Mouse (Mus musculus): ENCODE measurements around the gene Abhd6. TPM values are rescaled to one million over a fixed set of nuclear protein-coding genes. Genes with fewer than 3 reads are reported as not detected.
A peak's percentile ranks its signal among the peaks of the same experiment; 100 is the strongest.

The Abhd6 gene
- polyA plus RNA-seq, 1 experiment from 2014 or later = 26.9 TPM

DNA sequence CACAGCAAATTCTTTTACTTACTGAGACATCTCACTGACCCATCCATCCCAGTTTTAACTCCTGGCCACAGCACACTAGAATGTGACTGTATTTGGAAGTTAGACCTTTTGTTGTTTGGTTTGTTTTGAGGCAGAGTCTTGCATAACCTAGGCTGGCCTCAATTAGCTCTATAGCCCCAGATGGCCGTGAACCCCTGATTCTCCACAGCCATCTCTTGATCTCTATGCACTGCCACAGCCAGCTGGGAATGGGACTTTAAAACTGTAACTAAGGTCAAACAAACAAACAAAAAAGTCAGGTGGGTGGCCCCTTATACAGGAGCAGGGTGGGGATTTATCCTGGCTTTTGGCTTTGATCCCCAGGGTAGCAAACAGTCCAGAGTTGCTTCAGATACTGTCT lies 28.1 kb upstream of the Abhd6 start:
- TF ChIP-seq CTCF (IDR thresholded peaks at IDR 0.05) = no peak
- POLR2A ChIA-PET = no interaction called here
- ATAC-seq (no peak), DNase-seq (ENCODE audit: low read depth, low spot score) (no peak)
- no peaks in the 10 kb centered on the region for H3K27me3 ChIP-seq
- CTCF ChIA-PET = no interaction called here
- in situ Hi-C loops (cut with MboI; ENCODE audit: low pct_unique_long_range_greater_than_20kb) = no loop called here

DNA sequence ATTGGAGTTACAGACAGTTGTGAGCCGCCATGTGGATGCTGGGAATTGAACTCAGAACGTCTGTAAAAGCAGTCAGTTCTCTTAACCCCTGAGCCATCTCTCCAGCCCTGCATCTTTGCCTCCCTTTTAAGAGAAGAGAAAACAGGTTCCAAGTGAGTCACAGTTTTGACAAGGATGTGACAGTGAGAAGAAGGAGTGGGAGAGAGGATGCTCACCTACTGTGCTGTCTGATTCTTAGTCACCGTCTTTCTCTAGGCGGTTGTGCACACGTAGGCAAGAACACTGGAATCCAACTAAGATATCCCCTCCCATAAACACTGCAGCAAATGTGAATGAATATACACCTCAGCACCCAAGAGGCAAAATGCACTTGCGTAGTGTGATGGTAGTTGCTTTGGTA lies 27.5 kb upstream of the Abhd6 start:
- no peaks in the 10 kb centered on the region for H3K27me3 ChIP-seq
- ChIA-PET CTCF (interaction anchor here (1.6 kb wide), 1 partner anchor 22 kb away, joined by 3 read pairs; no protein-coding TSS in a partner anchor), POLR2A (no interaction called here)
- ATAC-seq (no peak), DNase-seq (ENCODE audit: low read depth, low spot score) (no peak)
- in situ Hi-C loops (cut with MboI; ENCODE audit: low pct_unique_long_range_greater_than_20kb) = no loop called here
- no peak for TF ChIP-seq CTCF (IDR thresholded peaks at IDR 0.05)

DNA sequence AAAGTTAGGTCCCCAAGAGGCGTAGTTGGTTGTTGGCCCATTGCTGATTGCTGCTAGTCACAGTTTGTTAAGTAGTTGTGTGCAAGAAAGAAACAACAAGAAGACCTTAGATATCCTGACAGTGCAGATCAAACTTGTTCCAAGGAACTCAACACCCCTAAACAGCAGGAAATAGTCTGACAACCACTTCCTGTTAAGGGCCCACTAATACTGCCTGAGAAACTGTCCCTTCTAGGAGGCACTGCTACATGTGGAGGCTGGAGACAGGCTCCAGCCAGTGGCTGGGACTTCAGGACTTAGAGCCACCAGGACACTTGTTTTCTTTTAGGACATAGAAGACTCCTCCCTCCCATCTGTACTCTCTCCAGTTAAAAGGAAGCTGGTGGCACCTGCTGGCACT lies 25.2 kb upstream of the Abhd6 start:
- ATAC-seq (no peak), DNase-seq (ENCODE audit: low read depth, low spot score) (no peak)
- TF ChIP-seq CTCF (IDR thresholded peaks at IDR 0.05) = no peak
- ChIA-PET POLR2A (no interaction called here), CTCF (interaction anchor here (1.2 kb wide), 1 partner anchor 13 kb away, joined by 5 read pairs; no protein-coding TSS in a partner anchor)
- in situ Hi-C loops (cut with MboI; ENCODE audit: low pct_unique_long_range_greater_than_20kb) = no loop called here
- H3K27me3 ChIP-seq = no peaks in the 10 kb centered on the region

DNA sequence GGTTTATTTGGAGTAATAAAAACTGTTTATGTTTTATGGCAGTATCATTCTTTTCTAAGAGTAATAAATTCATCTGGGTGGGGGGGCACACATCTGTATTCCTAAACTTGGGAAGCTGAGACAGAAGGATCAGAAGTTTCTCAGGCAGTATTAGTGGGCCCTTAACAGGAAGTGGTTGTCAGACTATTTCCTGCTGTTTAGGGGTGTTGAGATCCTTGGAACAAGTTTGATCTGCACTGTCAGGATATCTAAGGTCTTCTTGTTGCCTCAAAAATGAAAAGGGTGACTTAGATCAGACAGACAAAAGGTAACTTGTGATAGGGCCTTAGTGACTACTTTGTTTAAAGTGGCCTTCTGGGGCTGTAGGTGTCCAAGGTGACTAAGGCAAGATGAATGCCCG lies 24.5 kb upstream of the Abhd6 start:
- TF ChIP-seq CTCF (IDR thresholded peaks at IDR 0.05) = no peak
- DNase-seq (ENCODE audit: low read depth, low spot score) = no peak
- POLR2A ChIA-PET = no interaction called here
- H3K27me3 ChIP-seq = no peaks in the 10 kb centered on the region
- in situ Hi-C loops (cut with MboI; ENCODE audit: low pct_unique_long_range_greater_than_20kb) = no loop called here
- CTCF ChIA-PET = no interaction called here
- no peak for ATAC-seq

DNA sequence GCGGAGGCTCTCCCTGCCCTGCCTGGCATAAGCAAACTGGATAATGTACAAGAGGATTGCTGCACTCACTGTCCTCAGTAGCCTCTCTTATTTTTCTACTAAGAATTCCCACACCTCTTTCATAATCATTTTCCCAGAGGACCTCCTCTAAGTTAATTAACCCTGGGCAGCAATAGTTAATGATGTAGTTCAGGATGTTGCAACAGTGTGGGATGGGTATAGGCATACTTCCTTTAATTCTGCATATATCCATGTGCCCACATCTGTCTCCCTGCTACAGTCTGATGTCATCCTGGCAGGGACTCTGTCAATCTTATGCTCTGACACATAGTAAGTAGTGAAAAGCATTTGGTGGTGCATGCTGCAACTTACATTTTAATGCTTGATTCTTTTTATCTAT lies 21.5 kb upstream of the Abhd6 start:
- ATAC-seq (peak; percentile 31), DNase-seq (ENCODE audit: low read depth, low spot score) (no peak)
- in situ Hi-C loops (cut with MboI; ENCODE audit: low pct_unique_long_range_greater_than_20kb) = no loop called here
- no peak for TF ChIP-seq CTCF (IDR thresholded peaks at IDR 0.05)
- H3K27me3 ChIP-seq = no peaks in the 10 kb centered on the region
- POLR2A ChIA-PET = no interaction called here
- CTCF ChIA-PET = interaction anchor here (1.5 to 4.7 kb wide), 2 partner anchors 12 to 18 kb away, joined by 3 to 18 read pairs; partner anchors contain the start of gene Dnase1l3

DNA sequence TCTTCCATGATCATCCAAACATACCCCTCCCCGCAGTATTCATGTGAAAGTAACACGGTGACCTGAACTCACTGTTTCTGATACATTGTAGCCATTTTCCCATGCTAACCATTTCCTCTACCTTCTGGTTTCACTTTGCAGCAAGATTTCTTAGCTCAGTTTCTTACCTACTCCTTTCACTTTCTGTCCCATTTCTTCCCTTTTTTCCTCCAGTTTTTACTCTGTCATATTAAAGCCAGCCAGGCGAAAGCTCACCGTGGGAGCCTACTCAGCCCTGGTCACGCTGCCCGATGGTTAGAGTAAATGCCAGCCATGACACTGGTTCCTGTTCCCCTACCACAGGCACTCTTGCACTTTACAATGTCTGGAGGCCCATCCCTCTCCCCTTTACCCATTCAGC lies 15.8 kb upstream of the Abhd6 start:
- CTCF ChIA-PET = interaction anchor here (1.2 to 2.7 kb wide), 2 partner anchors 10 to 14 kb away, joined by 3 to 12 read pairs; no protein-coding TSS in a partner anchor
- no peak for ATAC-seq
- no peak for TF ChIP-seq CTCF (IDR thresholded peaks at IDR 0.05)
- POLR2A ChIA-PET = no interaction called here
- no peaks in the 10 kb centered on the region for H3K27me3 ChIP-seq
- no peak for DNase-seq (ENCODE audit: low read depth, low spot score)
- in situ Hi-C loops (cut with MboI; ENCODE audit: low pct_unique_long_range_greater_than_20kb) = no loop called here

DNA sequence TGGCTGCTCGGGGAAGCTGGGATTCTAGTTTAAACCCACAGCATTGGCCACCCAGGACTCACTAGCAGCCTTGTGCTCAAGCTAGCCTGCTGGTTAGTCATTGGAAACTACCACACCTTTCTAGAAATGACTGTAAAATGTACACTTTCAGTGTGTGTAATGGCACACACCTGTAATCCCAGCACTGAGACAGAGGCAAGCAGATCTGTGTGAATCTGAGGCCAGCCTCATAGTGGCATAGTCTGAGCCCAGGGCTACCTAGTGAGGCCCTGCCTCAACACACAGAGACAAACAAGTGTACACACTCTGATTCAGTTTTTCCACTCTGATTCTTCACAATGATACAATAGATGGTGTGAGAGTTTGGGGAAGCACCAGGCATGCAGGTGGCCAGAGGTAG lies 13.3 kb upstream of the Abhd6 start:
- in situ Hi-C loops (cut with MboI; ENCODE audit: low pct_unique_long_range_greater_than_20kb) = no loop called here
- TF ChIP-seq CTCF (IDR thresholded peaks at IDR 0.05) = no peak

DNA sequence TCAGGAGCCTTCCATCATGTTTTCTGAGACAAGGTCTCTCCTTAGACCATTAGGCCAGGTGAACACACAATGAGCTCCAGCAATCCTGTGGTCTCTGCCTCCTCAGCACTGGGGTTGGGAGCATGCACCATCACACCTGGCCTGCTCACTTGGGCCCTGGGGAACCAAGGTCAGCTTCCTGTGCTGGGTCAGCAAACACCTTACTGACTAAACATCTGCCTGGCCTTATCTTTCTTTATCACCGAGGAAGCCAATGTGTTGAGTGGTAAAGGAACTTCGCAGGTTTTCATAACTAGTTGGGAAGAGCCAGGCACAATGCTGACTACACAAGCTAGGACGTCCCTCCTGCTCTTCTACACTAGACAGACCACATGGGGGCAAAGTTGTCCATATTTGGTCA lies 12.7 kb upstream of the Abhd6 start:
- no peak for ATAC-seq
- CTCF ChIA-PET = interaction anchor here (0.9 to 8.6 kb wide), 4 partner anchors 10 to 172 kb away, joined by 3 to 105 read pairs (median 3); partner anchors contain the start of gene Flnb
- no peak for TF ChIP-seq CTCF (IDR thresholded peaks at IDR 0.05)

More for the DNA sequence above, 13.3 kb upstream of the Abhd6 start:
- no peak for ATAC-seq
- ChIA-PET CTCF (interaction anchor here (1.3 to 8.6 kb wide), 2 partner anchors 19 to 26 kb away, joined by 3 to 105 read pairs; no protein-coding TSS in a partner anchor), POLR2A (interaction anchor here (0.6 kb wide), 1 partner anchor 18 kb away, joined by 3 read pairs; no protein-coding TSS in a partner anchor)
- no peak for DNase-seq (ENCODE audit: low read depth, low spot score)
- H3K27me3 ChIP-seq = no peaks in the 10 kb centered on the region

DNA sequence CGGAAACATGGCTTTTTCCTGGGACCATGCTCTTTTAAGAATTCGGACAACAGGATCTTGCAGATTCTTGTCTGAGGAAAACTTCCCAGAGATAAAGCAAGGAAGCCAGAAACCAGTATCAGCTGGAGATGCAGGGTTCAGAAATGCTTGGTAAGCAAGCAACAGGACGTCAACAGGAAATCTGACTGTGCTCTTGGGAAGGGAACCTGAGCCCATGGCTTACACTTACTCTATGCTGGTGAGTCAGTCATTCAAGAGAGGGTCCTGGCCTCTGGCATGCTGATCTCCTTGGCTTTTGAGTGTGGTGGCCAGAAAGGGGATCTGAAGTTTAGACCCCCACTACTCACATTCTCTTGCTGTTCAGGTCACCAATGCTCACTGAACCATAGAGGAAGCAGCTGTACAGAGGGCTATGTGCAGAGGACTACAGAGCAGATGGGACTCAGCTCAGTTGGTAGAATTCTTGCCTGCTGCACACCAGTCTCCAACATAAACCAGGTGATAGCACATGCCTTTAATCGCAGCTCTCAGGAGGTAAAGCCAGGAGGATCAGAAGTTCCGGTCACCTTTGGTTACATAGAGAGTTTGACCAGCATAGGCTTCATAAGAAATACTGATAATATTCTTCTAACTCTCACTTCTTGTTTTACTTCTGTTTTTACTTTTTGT lies 11.5 kb upstream of the Abhd6 start:
- H3K27me3 ChIP-seq = no peaks in the 10 kb centered on the region
- no peak for ATAC-seq
- TF ChIP-seq CTCF (IDR thresholded peaks at IDR 0.05) = no peak
- POLR2A ChIA-PET = no interaction called here
- in situ Hi-C loops (cut with MboI; ENCODE audit: low pct_unique_long_range_greater_than_20kb) = loop anchor here (5.0 kb wide), 1 partner anchor 179 kb away; no protein-coding TSS in a partner anchor
- CTCF ChIA-PET = interaction anchor here (1.1 to 8.6 kb wide), 3 partner anchors 11 to 28 kb away, joined by 3 to 105 read pairs (median 4); no protein-coding TSS in a partner anchor
- no peak for DNase-seq (ENCODE audit: low read depth, low spot score)

More for the DNA sequence above, 12.7 kb upstream of the Abhd6 start:
- DNase-seq (ENCODE audit: low read depth, low spot score) = no peak
- POLR2A ChIA-PET = no interaction called here
- H3K27me3 ChIP-seq = no peaks in the 10 kb centered on the region
- in situ Hi-C loops (cut with MboI; ENCODE audit: low pct_unique_long_range_greater_than_20kb) = loop anchor here (5.0 kb wide), 1 partner anchor 178 kb away; no protein-coding TSS in a partner anchor

DNA sequence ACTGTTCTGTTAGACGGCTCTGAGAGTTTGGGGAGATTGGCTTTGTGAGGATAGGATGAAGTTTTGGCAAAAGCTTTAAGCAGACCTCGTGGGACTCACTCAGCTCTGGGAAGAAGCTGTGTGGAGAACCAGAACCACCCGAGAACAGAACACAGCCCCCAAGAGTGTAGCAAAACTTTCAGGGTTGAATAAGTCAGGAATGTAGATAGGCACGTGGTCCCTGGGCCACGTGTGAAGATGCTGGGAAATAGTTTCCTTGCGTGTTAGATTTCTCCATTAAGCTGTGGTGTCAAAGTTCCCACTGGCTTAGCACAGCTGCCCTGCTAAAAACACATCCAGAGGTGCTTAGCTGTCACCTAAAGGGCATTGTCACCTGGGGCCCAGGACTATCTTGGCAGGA lies 10.5 kb upstream of the Abhd6 start:
- ATAC-seq = no peak
- no peaks in the 10 kb centered on the region for H3K27me3 ChIP-seq
- in situ Hi-C loops (cut with MboI; ENCODE audit: low pct_unique_long_range_greater_than_20kb) = loop anchor here (5.0 kb wide), 1 partner anchor 180 kb away; no protein-coding TSS in a partner anchor
- CTCF ChIA-PET = interaction anchor here (0.7 to 8.6 kb wide), 5 partner anchors 11 to 28 kb away, joined by 3 to 105 read pairs (median 4); no protein-coding TSS in a partner anchor
- TF ChIP-seq CTCF (IDR thresholded peaks at IDR 0.05) = no peak
- POLR2A ChIA-PET = no interaction called here
- DNase-seq (ENCODE audit: low read depth, low spot score) = no peak

DNA sequence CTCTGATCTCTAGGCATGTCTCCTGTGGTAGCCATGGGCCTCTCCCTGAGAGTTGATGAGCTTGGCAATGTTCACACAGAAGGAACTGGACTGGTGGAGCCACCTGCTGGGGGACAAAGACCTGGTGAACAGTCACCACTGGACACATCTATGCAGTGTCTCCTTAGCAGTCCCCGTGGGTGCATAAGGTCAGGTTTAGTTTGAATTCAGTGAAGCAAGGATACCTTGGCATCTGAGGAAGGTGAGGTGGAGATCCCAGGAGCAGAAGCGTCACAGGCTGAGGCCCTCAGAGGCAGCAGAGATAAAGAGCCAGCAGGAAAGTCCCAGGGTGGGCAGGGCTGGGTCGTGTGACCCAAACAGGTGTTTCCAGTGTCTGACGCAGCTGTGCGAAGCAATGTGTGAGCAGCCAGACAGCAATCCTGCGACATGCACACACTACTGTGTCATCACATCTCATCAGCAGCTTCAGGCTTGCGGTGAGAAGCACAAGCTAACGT lies 8.4 kb upstream of the Abhd6 start, which contains the start of gene Dnase1l3:
Dnase1l3 (minus strand) TSS at position 303 of the 497 bp plus-strand sequence.
- no peaks in the 10 kb centered on the region for H3K27me3 ChIP-seq
- ChIA-PET POLR2A (interaction anchor here (1.6 kb wide), 1 partner anchor 176 kb away, joined by 6 read pairs; the partner anchor contains the start of gene Flnb), CTCF (interaction anchor here (0.7 to 8.6 kb wide), 9 partner anchors 11 to 176 kb away, joined by 3 to 105 read pairs (median 5); partner anchors contain the start of gene Flnb)
- TF ChIP-seq CTCF (IDR thresholded peaks at IDR 0.05) = no peak
- DNase-seq (ENCODE audit: low read depth, low spot score) (no peak), ATAC-seq (peak; percentile 56)
- in situ Hi-C loops (cut with MboI; ENCODE audit: low pct_unique_long_range_greater_than_20kb) = loop anchor here (5.0 kb wide), 1 partner anchor 182 kb away; no protein-coding TSS in a partner anchor
